Mouse (Mus musculus) left cerebral cortex, adult 2 months (tissue): ENCODE results near the gene Mia2. TPM values are rescaled to one million over a fixed set of nuclear protein-coding genes. Genes with fewer than 3 reads are reported as not detected.
A peak's percentile ranks its signal among the peaks of the same experiment; 100 is the strongest.

Experiments used
- DNase-seq, 2 experiments: peaks; one replicate each; pipeline ENCODE4 v3.0.0; 2021 to 2022; ENCODE audit warnings: low spot score in 2 of 2, mixed read lengths in 1 of 2; ENCODE audit errors: extremely low spot score in 1 of 2
- H3K27ac ChIP-seq: fragments of 200-600 bp; 2 replicates; pipeline ENCODE4 v1.8.1; 2022
- H3K4me3 ChIP-seq: fragments of 200-600 bp; 2 replicates; pipeline ENCODE4 v1.8.1; 2022
- CTCF ChIP-seq: fragments of 200-600 bp; IDR thresholded peaks from 2 replicates; pipeline ENCODE4 v1.8.1; 2022; ENCODE audit warnings: antibody characterized with exemption, mild to moderate bottlenecking, moderate library complexity
- intact Hi-C: fragments of 180-260 bp; cut with DNase I; formaldehyde crosslinking; loops from one replicate; pipeline ENCODE4 v1.15.1; 2025
- total RNA-seq, 2 experiments: library from RNA; stranded (reverse); gene quantifications; 2 replicates each; pipeline ENCODE4 v1.2.3; 2021

Gene Mia2
- total RNA-seq, 2 experiments from 2014 or later = 42.4 to 47.4 TPM

DNA sequence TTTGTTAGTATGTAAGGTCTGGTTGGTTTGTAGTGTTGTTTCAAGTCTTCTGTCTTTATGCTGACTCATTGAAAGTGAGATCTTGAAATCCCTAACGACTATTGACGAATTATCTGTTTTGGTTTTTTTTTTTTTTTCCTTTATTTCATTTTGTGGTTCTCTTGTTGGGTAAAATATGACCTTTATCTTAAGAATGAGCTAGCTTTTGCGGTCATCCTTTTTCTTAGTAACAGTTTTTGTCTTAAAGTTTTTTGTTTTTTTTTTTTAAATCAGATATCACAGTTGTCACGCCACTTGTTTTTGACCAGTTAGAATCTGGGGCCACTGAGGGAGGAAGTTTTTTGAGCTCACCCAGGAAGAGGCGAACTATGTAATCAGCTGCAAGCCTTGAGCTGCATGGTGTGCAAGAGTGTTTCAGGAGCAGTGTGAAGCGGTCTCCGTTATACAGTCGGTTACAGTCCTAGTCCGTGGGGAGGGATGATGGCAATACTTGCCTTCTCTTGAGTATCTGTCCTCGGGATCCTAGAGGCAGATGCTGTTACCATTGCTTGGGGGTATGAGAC, 37.9 kb downstream of the Mia2 start:
- intact Hi-C loops = no loop called here
- TF ChIP-seq CTCF = no peak
- no peak overlapping the region for H3K4me3 ChIP-seq
- DNase-seq = no peak
- H3K27ac ChIP-seq = no peak overlapping the region

DNA sequence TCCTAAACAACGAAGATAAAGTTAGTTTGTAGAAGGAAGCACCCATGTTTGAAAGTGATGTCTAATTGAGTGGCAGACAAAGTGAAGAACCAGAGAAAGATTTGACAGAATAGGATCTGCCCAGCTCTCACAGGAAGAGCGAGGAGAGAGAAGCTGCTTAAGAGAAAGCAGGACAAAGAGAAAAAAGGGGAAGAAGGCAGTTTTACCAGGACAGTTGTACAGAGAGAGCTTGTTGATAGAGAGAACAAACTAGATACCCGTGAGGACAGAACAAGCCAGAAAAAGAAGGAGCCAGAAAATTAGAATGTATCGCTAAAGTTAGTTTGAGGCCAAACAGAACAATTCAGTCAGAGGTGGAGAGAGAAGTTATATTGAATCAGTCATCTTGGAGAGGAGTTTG, 39.5 kb downstream of the Mia2 start:
- H3K27ac ChIP-seq = no peak overlapping the region
- DNase-seq = no peak
- intact Hi-C loops = no loop called here
- TF ChIP-seq CTCF = no peak
- no peak overlapping the region for H3K4me3 ChIP-seq

- Histone ChIP-seq H3K27ac (no peak overlapping the region), H3K4me3 (no peak overlapping the region)
- DNase-seq = no peak
- no peak for TF ChIP-seq CTCF
- intact Hi-C loops = no loop called here
Measured at GRCm38 (mm10) chr12:59135533-59136300, 40.1 kb downstream of the Mia2 start.

- intact Hi-C loops = no loop called here
- DNase-seq = no peak
- Histone ChIP-seq H3K27ac (no peak overlapping the region), H3K4me3 (no peak overlapping the region)
- no peak for TF ChIP-seq CTCF
Measured at GRCm38 (mm10) chr12:59137031-59137430, 41.4 kb downstream of the Mia2 start.

DNA sequence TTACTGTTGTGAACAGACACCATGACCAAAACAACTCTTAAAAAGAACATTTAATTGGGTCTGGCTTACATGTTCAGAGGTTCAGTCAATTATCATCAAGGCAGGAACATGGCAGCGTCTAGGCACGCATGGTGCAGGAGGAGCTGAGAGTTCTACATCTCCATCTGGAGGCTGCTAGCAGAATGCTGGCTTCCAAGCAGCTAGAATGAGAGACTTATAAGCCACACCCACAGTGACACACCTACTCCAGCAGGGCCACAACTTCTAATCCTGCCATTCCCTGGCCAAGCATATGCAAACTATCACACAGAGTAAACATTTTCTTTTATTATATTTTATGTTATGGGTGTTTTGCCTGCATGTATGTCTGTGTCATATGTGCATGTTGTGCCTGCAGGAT, 43.8 kb downstream of the Mia2 start:
- DNase-seq = no peak
- Histone ChIP-seq H3K4me3 (no peak overlapping the region), H3K27ac (no peak overlapping the region)
- intact Hi-C loops = no loop called here
- no peak; the same call in 1 of the 2 replicates for TF ChIP-seq CTCF

DNA sequence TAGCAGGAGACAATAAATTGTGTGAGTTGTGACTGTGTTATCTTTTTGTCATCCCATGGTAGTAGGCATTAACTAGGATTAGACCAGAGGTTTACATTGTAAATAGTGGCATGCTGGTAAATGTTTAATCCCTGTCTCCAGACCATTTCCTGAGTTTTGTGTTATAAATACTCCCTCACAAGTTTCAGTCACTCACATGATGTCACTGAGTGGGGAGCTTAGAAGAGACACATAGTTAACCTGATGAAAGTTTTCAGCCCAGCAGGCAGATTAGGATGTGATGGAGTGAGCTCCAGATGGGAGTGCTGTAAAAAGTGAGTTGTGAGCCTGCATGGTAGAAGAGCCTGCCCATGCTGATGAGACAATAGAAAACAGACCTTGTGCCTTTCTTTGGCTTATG, 49.5 kb downstream of the Mia2 start:
- TF ChIP-seq CTCF = no peak
- no peak overlapping the region for H3K27ac ChIP-seq
- intact Hi-C loops = no loop called here
- H3K4me3 ChIP-seq = no peak overlapping the region
- no peak for DNase-seq

GRCm38 (mm10) chr12:59149691-59150090, 54.1 kb downstream of the Mia2 start:
- TF ChIP-seq CTCF = no peak
- H3K27ac ChIP-seq = no peak overlapping the region
- no peak for DNase-seq
- intact Hi-C loops = no loop called here
- H3K4me3 ChIP-seq = no peak overlapping the region

DNA sequence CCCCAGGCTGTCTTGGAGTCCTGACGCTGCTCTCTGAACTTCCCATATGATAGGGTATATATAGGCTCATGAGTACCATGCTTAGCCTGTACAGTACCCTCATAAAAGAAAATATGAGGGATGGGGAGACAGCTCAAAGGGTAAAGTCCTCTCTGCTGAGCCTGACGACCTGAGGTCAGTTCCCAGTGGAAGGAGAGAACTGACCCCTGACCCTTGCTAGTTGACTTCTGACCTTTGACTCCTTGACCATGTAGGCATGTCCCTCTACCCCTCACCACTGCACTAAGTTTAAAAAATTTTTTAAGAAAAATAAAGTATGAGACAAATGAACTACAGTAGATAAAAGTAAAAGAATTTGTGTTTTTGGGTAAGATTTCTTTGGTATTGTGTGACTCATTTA, 65.5 kb downstream of the Mia2 start:
- no peak overlapping the region for H3K27ac ChIP-seq
- no peak for TF ChIP-seq CTCF
- no peak overlapping the region for H3K4me3 ChIP-seq
- intact Hi-C loops = no loop called here
- DNase-seq = no peak

DNA sequence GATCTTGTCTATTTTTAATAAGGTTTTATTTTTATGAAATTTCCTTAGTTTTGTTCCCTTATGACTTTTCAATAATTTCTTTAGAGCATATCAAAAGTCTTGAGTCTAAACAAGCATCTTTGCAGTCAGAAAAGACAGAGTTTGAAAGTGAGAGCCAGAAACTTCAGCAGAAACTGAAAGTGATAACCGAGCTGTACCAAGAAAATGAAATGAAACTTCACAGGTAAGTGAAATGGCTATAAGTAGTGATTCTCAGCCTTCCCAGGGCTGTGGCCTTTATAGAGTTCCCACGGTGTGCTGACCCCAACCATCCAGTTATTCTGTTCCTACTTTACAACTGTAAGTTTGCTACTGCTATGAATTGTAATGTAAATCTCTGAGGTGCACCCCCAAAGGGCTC, 67.2 kb downstream of the Mia2 start:
- DNase-seq = no peak
- intact Hi-C loops = no loop called here
- H3K4me3 ChIP-seq = no peak overlapping the region
- TF ChIP-seq CTCF = no peak
- H3K27ac ChIP-seq = no peak overlapping the region

DNA sequence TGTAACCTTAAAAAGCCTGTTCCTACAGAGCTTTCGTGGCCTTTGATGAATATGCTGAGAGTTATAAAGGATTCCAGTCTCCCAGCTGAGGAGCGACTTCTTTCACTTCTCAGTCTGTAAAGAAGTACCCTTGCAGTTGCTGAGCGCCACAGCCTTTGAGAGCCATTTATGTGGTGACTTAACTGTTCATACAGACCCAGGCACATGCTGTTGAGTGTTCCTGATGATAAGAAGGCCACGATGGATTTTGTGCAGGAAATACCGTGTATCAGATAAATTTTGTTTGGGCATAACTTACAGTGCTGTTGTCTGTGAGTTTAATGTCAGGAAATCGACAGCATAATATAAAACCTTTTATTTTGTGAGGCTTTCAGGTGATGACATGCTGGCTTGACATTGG, 68.9 kb downstream of the Mia2 start:
- TF ChIP-seq CTCF = no peak
- H3K27ac ChIP-seq = no peak overlapping the region
- intact Hi-C loops = no loop called here
- H3K4me3 ChIP-seq = no peak overlapping the region
- no peak for DNase-seq

- intact Hi-C loops = no loop called here
- no peak for DNase-seq
- H3K4me3 ChIP-seq = no peak overlapping the region
- no peak for TF ChIP-seq CTCF
- no peak overlapping the region for H3K27ac ChIP-seq
Measured at GRCm38 (mm10) chr12:59166557-59166956, 71.0 kb downstream of the Mia2 start.

DNA sequence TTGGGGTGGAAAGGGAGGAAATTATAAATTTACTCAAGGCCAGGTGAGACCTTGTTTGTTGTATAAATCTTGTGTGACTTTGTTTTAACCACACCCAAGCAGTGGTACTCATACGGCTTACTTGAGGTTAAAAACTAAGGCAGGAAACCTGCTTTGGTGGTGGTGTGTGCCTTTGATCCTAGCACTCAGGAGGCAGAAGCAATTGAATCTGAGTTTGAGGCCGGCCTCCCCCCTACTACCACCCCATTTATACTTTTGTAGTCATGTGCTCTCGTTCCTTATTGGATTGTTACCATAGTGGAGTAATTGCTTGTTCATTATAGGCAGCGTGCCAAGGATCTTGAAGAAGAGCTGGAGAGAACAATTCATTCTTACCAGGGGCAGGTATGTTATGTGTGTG, 74.3 kb downstream of the Mia2 start:
- no peak for DNase-seq
- no peak overlapping the region for H3K27ac ChIP-seq
- TF ChIP-seq CTCF = no peak
- H3K4me3 ChIP-seq = no peak overlapping the region
- intact Hi-C loops = no loop called here

DNA sequence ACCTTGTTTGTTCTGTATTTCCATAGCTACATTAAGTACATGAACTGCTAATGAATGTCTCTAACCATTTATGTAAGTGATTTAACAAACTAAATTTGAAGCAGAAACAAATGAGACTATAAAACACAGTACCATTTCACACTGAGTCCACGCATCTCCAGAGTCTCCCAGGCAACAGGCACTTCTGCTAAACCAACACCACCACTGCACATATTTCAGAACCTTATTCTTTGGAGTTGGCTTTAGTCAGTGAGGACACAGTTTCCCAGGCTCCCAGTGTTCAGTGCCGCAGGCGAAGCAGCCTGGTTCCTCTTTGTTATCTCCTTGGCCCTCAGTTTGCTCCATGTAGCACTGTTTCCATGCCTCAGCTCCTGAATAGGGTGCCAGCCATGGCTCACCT, 82.2 kb downstream of the Mia2 start:
- H3K27ac ChIP-seq = peak overlapping the region; percentile 76
- H3K4me3 ChIP-seq = no peak overlapping the region
- no peak for TF ChIP-seq CTCF
- intact Hi-C loops = no loop called here
- DNase-seq = peak in 1 of 2 experiments; percentile 21
